Mouse (Mus musculus) intestine, embryonic 15.5 days (tissue): Measurements from ENCODE around the gene Primpol. TPM values are rescaled to one million over a fixed set of nuclear protein-coding genes. Genes with fewer than 3 reads are reported as not detected.
"Not testable (repeated sequence)": the region's sequence is repeated elsewhere in the genome, so short reads cannot be mapped to it uniquely, and the experiment has no call there.

Experiments
- ATAC-seq: fragments of 200-750 bp; cut with Nextera tagmentation; 2 replicates; pipeline ENCODE4 v1.8.0; 2017; ENCODE audit warnings: moderate TSS enrichment, moderate library complexity
- H3K27ac ChIP-seq: fragments of 300-500 bp; sonication (generic); 2 replicates; pipeline ENCODE4 v1.5.1; 2015; ENCODE audit warnings: mild to moderate bottlenecking, inconsistent platforms
- H3K27me3 ChIP-seq: fragments of 300-500 bp; sonication (generic); replicated peaks from 2 replicates; pipeline ENCODE4 v1.6.1; 2015; ENCODE audit warnings: inconsistent platforms
- H3K36me3 ChIP-seq: fragments of 300-500 bp; sonication (generic); 2 replicates; pipeline ENCODE4 v1.6.1; 2015; ENCODE audit warnings: inconsistent platforms
- H3K4me1 ChIP-seq: fragments of 300-500 bp; sonication (generic); replicated peaks from 2 replicates; pipeline ENCODE4 v1.6.1; 2015; ENCODE audit warnings: inconsistent platforms
- H3K4me2 ChIP-seq: fragments of 300-500 bp; sonication (generic); replicated peaks from 2 replicates; pipeline ENCODE4 v1.6.1; 2015; ENCODE audit warnings: mild to moderate bottlenecking, inconsistent platforms
- H3K4me3 ChIP-seq: fragments of 300-500 bp; sonication (generic); replicated peaks from 2 replicates; pipeline ENCODE4 v1.5.1; 2015; ENCODE audit warnings: inconsistent platforms
- H3K9ac ChIP-seq: fragments of 300-500 bp; sonication (generic); 2 replicates; pipeline ENCODE4 v1.6.1; 2015; ENCODE audit warnings: inconsistent platforms
- H3K9me3 ChIP-seq: fragments of 300-500 bp; sonication (generic); 2 replicates; pipeline ENCODE4 v1.6.1; 2016; ENCODE audit warnings: inconsistent platforms
- WGBS: fragments of 180-500 bp; shearing (Covaris S2); methylation state at CpG from one replicate; pipeline ENCODE4 v1.1.7; 2015; 5-methylcytosine and 5-hydroxymethylcytosine counted together
- polyA plus RNA-seq: library from polyadenylated mRNA; unstranded; fragments of >200 nt; fragmentation: Nextera tagmentation; extraction: Ambion mirVana; gene quantifications from 2 replicates; pipeline ENCODE4 v1.2.1, GENCODE M21; 2015

The Primpol gene
- polyA plus RNA-seq, 1 experiment from 2014 or later = 14.8 TPM

DNA sequence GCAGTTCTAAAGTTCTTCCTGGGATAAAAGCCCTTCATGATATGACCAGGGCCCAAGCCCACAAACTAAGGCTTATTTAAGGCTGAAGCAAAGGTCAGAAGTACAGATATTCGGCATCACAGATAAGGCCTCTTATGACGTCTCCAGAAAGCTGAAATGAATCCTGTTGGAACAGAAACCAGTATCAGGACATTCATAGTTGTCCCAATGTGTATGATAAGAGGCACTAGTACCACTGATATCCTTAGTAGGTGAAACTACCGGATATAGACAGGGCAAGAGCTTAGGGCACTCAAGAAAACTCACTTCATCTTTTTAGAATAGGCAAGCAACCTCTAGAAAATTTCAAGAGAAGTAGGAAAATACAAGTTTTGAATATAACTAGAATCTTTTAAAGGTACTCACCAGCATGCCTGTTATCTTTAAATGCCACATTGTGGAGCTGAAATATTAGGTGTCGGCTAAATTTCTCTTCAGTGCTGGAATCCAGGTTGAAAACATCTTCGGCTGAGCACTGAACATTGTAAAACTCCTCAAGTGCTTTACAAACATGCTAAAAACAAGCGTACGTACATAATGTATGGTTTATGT, 17.6 kb downstream of the Primpol start:
- H3K9me3 ChIP-seq = no peaks in the 10 kb centered on the region
- no peak overlapping the region for H3K4me3 ChIP-seq
- H3K4me1 ChIP-seq = no peaks in the 10 kb centered on the region
- peak; percentile 34; the same call in 1 of the 2 replicates for ATAC-seq
- 85% methylated on average over 7 of the region's 7 CpGs for WGBS
- H3K4me2 ChIP-seq = no peak overlapping the region
- no peak overlapping the region for H3K27ac ChIP-seq
- no peaks in the 10 kb centered on the region for H3K27me3 ChIP-seq
- H3K9ac ChIP-seq = no peak overlapping the region
- 0 out of 2 replicates have a peak, but pooled peaks cover 3% of the 10 kb centered on the region for H3K36me3 ChIP-seq

DNA sequence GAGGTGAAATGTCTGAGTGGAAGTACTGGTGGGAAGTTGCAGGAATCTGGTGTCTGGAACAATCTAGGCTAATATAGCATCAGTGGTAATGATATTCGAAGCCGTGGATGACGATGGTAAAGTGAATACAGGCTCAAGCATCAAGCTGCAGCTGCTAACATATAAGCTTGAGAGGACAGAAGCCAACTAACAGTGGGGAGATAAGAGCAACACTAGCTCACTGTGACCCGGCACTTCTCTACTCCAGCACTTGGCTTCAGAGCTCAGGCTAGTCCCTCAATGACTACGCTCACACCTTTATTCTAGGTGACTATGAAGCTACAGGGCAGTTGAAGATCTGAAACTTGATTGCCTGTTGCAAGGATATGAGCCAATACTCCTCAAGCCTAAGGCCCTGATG, 18.3 kb downstream of the Primpol start:
- no peak; the same call in 1 of the 2 replicates for ATAC-seq
- H3K4me1 ChIP-seq = no peaks in the 10 kb centered on the region
- no peak overlapping the region for H3K27ac ChIP-seq
- H3K36me3 ChIP-seq = 0 out of 2 replicates have a peak, but pooled peaks cover 3% of the 10 kb centered on the region
- H3K4me3 ChIP-seq = no peak overlapping the region
- no peak overlapping the region for H3K4me2 ChIP-seq
- WGBS = 94% methylated on average over 5 of the region's 5 CpGs
- no peak overlapping the region for H3K9ac ChIP-seq
- H3K27me3 ChIP-seq = no peaks in the 10 kb centered on the region
- no peaks in the 10 kb centered on the region for H3K9me3 ChIP-seq

DNA sequence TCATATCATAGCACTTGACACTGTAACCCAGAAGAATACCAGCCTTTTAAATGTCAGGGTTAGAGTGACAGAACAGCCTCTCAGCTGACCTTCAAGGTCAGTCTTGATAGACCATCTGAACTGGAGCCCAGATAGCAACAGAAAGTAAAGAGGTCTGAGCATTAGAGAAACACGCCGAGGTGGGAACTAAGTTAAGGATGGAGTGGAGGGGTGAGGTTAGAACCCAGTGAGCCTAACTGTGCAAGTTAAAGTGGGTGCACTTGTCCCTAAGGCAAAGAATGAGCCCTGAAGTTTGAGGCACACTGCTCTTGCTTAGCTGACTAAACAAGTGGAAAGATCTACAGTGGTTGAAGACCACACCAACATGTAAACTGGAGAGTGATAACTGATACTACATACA, 18.9 kb downstream of the Primpol start:
- H3K4me1 ChIP-seq = no peaks in the 10 kb centered on the region
- H3K9me3 ChIP-seq = no peaks in the 10 kb centered on the region
- H3K4me2 ChIP-seq = no peak overlapping the region
- 83% methylated on average over 2 of the region's 2 CpGs for WGBS
- H3K27ac ChIP-seq = no peak overlapping the region
- H3K9ac ChIP-seq = no peak overlapping the region
- no peak for ATAC-seq
- no peak overlapping the region for H3K4me3 ChIP-seq
- H3K36me3 ChIP-seq = 0 out of 2 replicates have a peak, but pooled peaks cover 3% of the 10 kb centered on the region
- no peaks in the 10 kb centered on the region for H3K27me3 ChIP-seq

DNA sequence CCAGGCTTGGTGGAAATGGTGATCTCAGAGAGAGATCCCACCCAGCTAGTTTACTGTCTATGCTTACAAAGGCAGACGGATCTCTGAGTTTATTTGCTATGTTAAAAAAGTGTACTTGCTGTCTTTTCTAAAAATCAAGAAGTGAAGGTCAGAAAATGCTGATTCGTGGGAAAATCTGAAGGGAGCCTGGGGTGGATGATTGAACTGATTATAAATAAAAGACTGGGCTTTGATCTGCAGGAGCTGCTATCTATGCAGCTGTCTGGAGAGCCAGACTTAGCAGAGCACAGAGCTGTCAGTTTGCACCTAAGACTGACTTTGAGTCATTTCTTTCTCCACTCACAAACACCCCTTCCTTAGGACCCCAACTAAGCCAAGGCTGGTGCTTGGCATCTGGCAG, 19.6 kb downstream of the Primpol start:
- no peak overlapping the region for H3K4me3 ChIP-seq
- H3K9me3 ChIP-seq = no peaks in the 10 kb centered on the region
- no peak overlapping the region for H3K4me2 ChIP-seq
- H3K4me1 ChIP-seq = no peaks in the 10 kb centered on the region
- WGBS = 50% methylated on average over 2 of the region's 2 CpGs
- no peak for ATAC-seq
- H3K27me3 ChIP-seq = no peaks in the 10 kb centered on the region
- H3K9ac ChIP-seq = no peak overlapping the region
- H3K27ac ChIP-seq = no peak overlapping the region
- H3K36me3 ChIP-seq = 0 out of 2 replicates have a peak, but pooled peaks cover 3% of the 10 kb centered on the region

DNA sequence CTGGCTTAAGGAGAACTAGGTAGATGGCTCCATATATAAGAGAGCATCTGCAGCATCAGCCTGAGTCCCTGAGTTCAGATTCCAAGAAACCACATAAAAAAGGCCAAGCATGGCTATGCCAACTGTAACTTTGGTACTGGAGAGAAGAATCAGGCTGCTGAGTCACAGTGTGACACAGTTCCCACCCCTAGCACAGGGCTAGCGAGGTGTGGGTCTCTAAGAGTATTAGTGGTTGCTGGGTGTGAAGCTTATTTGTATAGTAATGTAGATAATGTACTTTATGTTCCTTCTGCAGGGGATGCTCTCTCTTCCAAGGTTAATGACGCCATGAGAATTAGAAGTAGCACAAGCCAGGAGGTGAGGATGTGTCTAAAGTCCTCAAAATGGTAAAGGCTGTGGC, 20.5 kb downstream of the Primpol start:
- H3K27ac ChIP-seq = no peak overlapping the region
- no peaks in the 10 kb centered on the region for H3K9me3 ChIP-seq
- H3K36me3 ChIP-seq = 0 out of 2 replicates have a peak, but pooled peaks cover 3% of the 10 kb centered on the region
- no peak overlapping the region for H3K4me3 ChIP-seq
- H3K9ac ChIP-seq = no peak overlapping the region
- no peaks in the 10 kb centered on the region for H3K4me1 ChIP-seq
- H3K27me3 ChIP-seq = no peaks in the 10 kb centered on the region
- no peak for ATAC-seq
- H3K4me2 ChIP-seq = no peak overlapping the region
- WGBS = 85% methylated on average over 2 of the region's 2 CpGs

DNA sequence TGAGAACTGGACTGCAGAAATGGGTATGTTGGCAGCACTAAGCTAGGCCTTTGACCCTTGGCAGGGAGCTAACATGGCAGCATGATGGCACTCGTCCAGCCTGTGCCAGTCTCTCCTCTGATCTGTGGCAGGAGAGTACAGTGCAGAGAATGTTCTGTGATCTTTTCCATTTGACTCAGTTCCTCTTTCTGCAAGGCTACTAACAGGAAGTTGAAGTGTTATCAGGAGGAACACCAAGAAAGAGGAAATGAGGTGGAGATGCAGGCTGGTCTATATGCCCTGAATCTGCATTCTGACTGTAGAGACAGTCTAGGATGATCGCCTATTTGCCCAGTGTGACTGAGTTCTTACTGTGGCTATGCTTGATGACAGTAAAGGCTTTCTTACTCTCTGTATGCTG, 21.4 kb downstream of the Primpol start:
- no peaks in the 10 kb centered on the region for H3K4me1 ChIP-seq
- H3K9ac ChIP-seq = no peak overlapping the region
- no peak overlapping the region for H3K27ac ChIP-seq
- no peak overlapping the region for H3K4me2 ChIP-seq
- WGBS = 80% methylated on average over 2 of the region's 2 CpGs
- no peaks in the 10 kb centered on the region for H3K27me3 ChIP-seq
- ATAC-seq = no peak
- no peaks in the 10 kb centered on the region for H3K9me3 ChIP-seq
- no peak overlapping the region for H3K4me3 ChIP-seq
- H3K36me3 ChIP-seq = 0 out of 2 replicates have a peak, but pooled peaks cover 3% of the 10 kb centered on the region

DNA sequence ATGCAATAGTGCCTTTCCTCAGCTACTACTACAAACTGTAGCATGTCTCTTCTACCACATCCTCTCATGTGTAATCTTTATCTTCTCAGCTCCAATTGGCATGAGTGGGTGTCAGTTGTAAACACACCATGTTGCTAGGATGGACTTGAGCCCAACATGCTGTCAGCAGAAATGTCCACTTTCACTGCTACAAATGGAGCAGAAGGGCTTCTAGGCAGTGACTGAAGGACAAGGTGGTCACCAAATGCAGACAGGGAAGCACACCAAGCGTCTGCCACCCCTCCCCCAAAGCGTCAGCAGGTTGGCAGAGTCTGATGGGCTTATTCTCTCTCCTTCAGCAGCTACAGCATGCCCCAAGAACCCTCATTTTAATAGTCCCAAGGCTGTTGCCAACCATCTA, 23.2 kb downstream of the Primpol start:
- Histone ChIP-seq H3K27me3 (no peaks in the 10 kb centered on the region), H3K4me2 (no peak overlapping the region), H3K9ac (no peak overlapping the region), H3K36me3 (0 out of 2 replicates have a peak, but pooled peaks cover 3% of the 10 kb centered on the region), H3K4me3 (no peak overlapping the region), H3K9me3 (no peaks in the 10 kb centered on the region), H3K4me1 (no peaks in the 10 kb centered on the region), H3K27ac (no peak overlapping the region)
- WGBS = 70% methylated on average over 2 of the region's 2 CpGs
- no peak for ATAC-seq

DNA sequence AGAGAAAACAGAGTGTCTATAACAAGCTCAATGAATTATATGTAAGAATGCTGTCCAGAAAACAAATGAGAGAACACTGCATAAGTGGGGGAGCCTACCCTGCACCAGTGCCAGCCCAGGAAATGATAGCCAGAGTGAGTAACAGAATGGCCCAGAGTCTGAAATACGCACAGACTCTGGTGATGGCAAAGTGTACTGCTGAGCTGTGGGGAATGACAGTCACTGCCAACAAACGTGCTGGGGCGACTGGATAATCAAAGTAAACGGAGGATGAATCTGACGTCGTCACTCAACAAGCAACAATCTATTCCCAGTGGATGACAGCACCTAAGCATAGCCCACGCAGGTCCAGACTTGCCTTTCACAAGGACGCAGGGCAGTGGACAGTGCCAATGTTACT, 23.9 kb downstream of the Primpol start:
- Histone ChIP-seq H3K27me3 (no peaks in the 10 kb centered on the region), H3K27ac (no peak overlapping the region), H3K4me1 (no peaks in the 10 kb centered on the region), H3K9ac (no peak overlapping the region), H3K9me3 (no peaks in the 10 kb centered on the region), H3K4me3 (no peak overlapping the region), H3K36me3 (0 out of 2 replicates have a peak, but pooled peaks cover 3% of the 10 kb centered on the region), H3K4me2 (no peak overlapping the region)
- 88% methylated on average over 8 of the region's 8 CpGs for WGBS
- ATAC-seq = no peak

DNA sequence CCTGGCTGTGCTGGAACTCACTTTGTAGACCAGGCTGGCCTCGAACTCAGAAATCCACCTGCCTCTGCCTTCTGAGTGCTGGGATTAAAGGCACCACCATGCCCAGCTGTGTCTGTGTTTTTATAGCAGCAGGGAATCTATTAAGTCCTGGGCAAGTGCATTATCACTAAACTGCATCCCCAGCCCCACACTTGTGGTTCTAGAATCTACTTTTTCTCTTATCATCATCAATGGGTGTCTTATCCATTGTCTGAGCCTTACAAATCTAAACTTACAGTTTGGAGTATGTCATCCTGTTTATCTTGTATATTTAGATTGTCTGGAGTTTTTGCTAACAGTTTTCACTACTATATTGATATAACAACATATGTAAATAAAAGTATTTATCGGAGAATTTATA, 28.3 kb downstream of the Primpol start:
- Histone ChIP-seq H3K9me3 (no peaks in the 10 kb centered on the region), H3K36me3 (no peaks in the 10 kb centered on the region), H3K4me1 (no peaks in the 10 kb centered on the region), H3K4me2 (no peak overlapping the region), H3K9ac (no peak overlapping the region), H3K27ac (no peak overlapping the region), H3K4me3 (no peak overlapping the region), H3K27me3 (no peaks in the 10 kb centered on the region)
- no peak for ATAC-seq
- 97% methylated on average over 2 of the region's 2 CpGs for WGBS

DNA sequence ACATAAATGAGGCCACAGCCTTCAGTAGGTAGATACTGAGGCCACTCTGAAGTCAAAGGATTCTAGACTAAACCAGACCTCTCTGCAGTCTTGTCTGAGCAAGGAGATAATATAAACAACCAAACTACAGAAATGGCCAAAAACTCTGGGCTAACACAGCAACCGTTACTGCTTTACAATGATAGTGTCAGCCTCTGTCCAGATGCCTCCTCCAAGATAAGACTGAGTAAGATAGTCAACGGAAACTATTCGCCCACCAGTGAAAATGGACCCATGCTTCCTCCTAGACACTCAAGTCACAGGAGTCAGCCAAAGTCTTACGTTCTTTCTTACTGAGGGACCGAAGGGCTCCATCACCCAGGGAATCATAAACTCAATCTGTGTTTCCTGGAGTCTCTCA, 29.1 kb downstream of the Primpol start:
- Histone ChIP-seq H3K27ac (no peak overlapping the region), H3K9ac (no peak overlapping the region), H3K4me1 (no peaks in the 10 kb centered on the region), H3K4me2 (no peak overlapping the region), H3K9me3 (no peaks in the 10 kb centered on the region), H3K27me3 (no peaks in the 10 kb centered on the region), H3K36me3 (no peaks in the 10 kb centered on the region), H3K4me3 (no peak overlapping the region)
- no peak for ATAC-seq
- 80% methylated on average over 5 of the region's 5 CpGs for WGBS

DNA sequence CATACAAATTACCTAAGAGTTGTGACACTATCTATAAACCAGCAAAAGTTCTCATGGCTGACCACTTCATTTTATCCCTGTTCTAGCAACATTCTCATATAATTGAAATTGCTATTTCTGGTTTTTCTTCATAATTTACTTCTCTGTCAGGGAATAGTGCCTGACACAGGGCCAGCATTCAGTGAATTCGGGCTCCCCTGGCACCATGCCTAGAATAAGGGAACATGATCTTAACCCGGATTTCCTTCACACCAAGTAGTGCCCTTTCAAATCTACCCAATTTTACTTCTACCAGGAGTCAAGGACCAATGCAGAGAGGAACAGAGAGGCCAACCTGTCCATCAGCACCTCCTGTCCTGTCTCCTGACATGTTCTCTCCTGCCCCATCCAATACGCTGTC, 31.4 kb downstream of the Primpol start:
- Histone ChIP-seq H3K4me1 (no peaks in the 10 kb centered on the region), H3K9ac (no peak overlapping the region), H3K4me3 (no peak overlapping the region), H3K36me3 (no peaks in the 10 kb centered on the region), H3K27ac (no peak overlapping the region), H3K4me2 (no peak overlapping the region), H3K27me3 (no peaks in the 10 kb centered on the region), H3K9me3 (no peaks in the 10 kb centered on the region)
- no peak for ATAC-seq
- WGBS = 77% methylated on average over 3 of the region's 3 CpGs

DNA sequence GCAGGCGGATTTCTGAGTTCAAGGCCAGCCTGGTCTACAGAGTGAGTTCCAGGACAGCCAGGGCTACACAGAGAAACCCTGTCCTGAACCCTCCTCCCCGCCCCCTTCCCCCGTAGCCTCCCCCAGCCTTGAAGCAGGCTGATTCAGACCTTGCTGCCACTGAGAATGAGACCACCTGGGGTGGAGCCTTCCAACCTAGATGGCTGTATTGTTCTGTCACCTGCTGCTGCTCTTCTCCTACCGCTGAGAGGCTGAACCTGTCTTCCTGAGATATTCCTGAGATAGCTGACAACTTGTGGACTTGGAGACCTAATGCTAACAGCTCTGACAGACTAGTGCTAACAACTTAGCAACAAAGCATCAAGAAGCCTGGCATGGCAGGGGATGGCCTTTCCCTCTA, 32.7 kb downstream of the Primpol start:
- H3K4me3 ChIP-seq, H3K36me3 ChIP-seq, H3K9ac ChIP-seq, H3K27me3 ChIP-seq, H3K27ac ChIP-seq, ATAC-seq, H3K9me3 ChIP-seq, H3K4me1 ChIP-seq, H3K4me2 ChIP-seq: not testable (repeated sequence)
- 51% methylated on average over 4 of the region's 4 CpGs for WGBS

DNA sequence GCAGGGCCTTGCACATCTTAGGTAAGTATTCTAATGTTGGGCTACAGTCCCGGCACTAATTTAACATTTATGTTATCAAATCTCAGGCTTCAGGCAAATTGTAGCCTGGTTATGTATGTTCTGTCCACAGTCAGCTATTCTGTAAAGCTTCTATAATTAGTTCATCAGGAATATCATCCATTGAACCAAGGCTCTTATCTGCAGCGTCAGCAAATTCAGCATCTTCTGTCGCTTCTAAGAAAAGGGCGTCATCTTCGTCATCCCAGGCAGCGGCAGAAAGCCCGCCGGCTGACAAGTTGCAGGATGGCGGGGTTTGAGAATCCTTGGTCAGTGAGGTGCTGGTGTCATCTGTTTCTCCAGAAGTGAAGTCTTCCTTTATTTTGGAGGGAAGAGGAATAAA, 38.2 kb downstream of the Primpol start:
- Histone ChIP-seq H3K27me3 (no peaks in the 10 kb centered on the region), H3K9me3 (no peaks in the 10 kb centered on the region), H3K4me2 (no peak overlapping the region), H3K9ac (no peak overlapping the region), H3K4me3 (no peak overlapping the region), H3K4me1 (no peaks in the 10 kb centered on the region), H3K27ac (no peak overlapping the region), H3K36me3 (peaks cover 16% of the 10 kb centered on the region; the same call in 1 of the 2 replicates)
- ATAC-seq = no peak
- WGBS = 93% methylated on average over 9 of the region's 9 CpGs
